Mouse (Mus musculus): ENCODE measurements at regions not wholly inside any gene's neighbourhood (a gene's known extent, or its start where the extent isn't known, plus 50 kb on each side); places are given as distances from the start of the nearest gene placed in this dataset.

GRCm38 (mm10) chr11:114611690-114612089 lies 56.6 kb upstream of the Rpl38 start:
- no peak for DNase-seq (ENCODE audit: low read depth in 1 of 2, low spot score in 2 of 2)

GRCm38 (mm10) chr11:114608009-114608408 lies 60.3 kb upstream of the Rpl38 start:
- no peak for DNase-seq (ENCODE audit: low read depth in 1 of 2, low spot score in 2 of 2)

GRCm38 (mm10) chr11:114603108-114603507 lies 65.2 kb upstream of the Rpl38 start:
- no peak for DNase-seq (ENCODE audit: low read depth in 1 of 2, low spot score in 2 of 2)

GRCm38 (mm10) chr11:114597225-114597624 lies 71.1 kb upstream of the Rpl38 start:
- DNase-seq (ENCODE audit: low read depth in 1 of 2, low spot score in 2 of 2) = no peak

- DNase-seq (ENCODE audit: low read depth in 1 of 2, low spot score in 2 of 2) = no peak
Measured at GRCm38 (mm10) chr11:114592961-114593360, 75.4 kb upstream of the Rpl38 start.

DNA sequence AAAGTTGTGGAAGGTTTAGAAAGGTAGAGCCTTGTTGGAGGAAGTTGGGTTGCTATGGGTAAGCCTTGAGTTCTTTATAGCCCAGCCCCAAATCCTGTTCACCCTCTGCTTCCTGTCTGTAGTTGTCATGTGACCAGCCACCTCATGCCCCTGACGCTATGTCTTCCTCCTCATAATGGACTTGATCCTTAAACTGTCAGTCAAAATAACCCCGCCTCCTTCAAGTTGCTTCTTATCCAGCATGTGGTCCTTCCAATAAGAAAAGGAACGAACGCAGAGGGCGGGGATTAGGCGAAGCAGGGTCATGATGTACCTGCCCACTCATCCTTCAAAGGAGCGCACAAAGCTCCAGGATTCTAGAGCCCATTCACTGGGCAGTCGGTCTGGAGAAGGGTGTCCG lies 79.8 kb upstream of the Rpl38 start:
- no peak for DNase-seq (ENCODE audit: low read depth in 1 of 2, low spot score in 2 of 2)

DNA sequence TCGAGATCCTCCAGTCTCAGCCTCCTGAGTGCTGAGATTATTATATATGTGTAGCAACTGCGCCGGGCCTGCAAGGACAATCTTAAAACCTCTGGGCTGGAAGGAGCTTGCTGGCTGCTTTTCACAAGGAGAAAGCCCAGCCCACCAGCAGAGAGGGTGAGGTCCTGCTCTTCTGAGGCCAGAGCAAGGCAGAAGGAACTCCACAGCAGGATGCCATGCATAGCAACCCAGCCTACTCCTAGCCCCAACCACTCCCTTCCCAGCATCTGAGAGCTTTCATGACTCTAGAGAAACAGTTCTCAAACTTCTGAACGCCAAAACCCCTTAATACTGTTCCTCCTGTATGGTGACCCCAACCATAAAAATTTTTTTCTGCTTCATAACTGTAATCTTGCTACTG lies 80.3 kb upstream of the Rpl38 start:
- no peak for DNase-seq (ENCODE audit: low read depth in 1 of 2, low spot score in 2 of 2)

DNA sequence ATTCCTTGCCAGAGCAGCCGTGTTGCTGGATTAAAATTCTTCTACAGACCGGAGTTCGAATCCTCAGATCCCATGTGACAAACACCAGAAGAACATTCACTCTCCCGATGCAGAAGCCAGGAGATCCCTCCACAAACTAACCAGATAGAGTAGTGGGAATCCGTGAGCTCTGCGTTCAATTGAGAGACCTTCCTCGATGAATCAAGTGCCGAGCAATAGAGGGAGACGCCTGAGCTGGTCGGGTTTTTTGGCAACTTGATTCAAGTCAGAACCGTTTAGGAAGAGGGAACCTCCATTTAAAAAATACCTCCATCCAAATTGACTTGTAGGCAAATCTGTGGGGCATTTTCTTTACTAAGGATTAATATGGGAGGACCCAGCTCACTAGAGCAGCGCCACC lies 81.9 kb upstream of the Rpl38 start:
- no peak for DNase-seq (ENCODE audit: low read depth in 1 of 2, low spot score in 2 of 2)

DNA sequence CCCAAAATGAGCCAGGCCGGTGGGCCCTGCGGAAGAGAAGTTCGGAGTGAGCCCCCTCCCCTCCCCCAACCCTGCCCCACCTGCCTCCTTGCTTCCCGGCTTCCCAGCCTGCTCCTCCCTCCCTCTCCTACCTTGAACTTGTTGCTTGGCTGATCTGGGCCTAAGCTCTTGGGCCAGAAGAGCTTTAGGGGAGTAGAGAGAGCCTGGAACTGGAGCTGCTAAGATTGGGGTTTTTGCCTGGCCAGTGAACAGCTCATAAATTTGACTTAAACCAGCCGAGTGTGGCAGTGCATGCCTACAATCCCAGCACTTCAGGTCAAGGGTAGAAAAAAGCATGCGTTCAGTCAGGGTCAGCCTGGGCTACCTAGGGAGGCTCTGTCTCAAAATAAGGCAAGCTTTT lies 83.5 kb upstream of the Rpl38 start:
- no peak for DNase-seq (ENCODE audit: low read depth in 1 of 2, low spot score in 2 of 2)

GRCm38 (mm10) chr11:114584146-114584545 lies 84.2 kb upstream of the Rpl38 start:
- DNase-seq (ENCODE audit: low read depth in 1 of 2, low spot score in 2 of 2) = no peak

- DNase-seq (ENCODE audit: low read depth in 1 of 2, low spot score in 2 of 2) = no peak
Measured at GRCm38 (mm10) chr11:114579986-114580385, 88.3 kb upstream of the Rpl38 start.

- DNase-seq (ENCODE audit: low read depth in 1 of 2, low spot score in 2 of 2) = no peak
Measured at GRCm38 (mm10) chr11:114578551-114578950, 89.8 kb upstream of the Rpl38 start.

- no peak for DNase-seq (ENCODE audit: low read depth in 1 of 2, low spot score in 2 of 2)
Measured at GRCm38 (mm10) chr11:114576803-114577202, 91.5 kb upstream of the Rpl38 start.

DNA sequence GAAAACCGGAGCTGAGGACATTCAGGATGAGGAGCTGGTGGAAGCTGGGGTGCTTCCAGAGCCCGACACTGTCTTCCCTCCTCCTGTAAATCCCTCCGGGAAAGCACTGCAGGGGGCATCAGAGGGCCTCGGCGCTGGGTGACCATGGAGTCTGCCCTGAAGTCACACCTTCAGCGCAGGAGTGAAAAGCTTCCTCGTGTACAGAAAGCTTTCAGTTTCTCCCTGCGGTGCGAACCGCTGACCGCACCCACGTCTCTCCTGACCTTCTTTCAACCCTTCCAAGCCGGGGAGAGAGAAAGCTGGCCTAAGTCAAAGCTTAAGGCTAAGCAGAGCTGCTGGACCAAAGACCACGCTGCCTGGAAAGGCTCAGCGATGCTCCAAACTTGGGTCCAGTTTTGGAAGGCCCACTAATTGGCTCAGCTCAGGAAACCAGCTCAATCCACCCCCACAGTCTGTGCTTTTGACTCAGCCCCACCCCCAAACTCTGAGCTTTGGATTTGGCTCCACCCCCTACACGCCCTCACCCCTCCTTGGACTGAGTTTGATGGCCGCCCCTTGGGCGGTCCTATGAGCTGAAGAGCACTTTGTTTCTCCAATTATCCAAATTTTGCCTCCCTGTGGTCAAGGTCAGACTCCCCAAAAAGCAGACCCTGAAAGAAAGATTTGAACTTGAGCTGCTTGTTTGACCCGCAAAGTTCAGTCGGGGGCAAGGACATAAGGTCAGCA lies 97.0 kb upstream of the Rpl38 start:
- no peak for DNase-seq (ENCODE audit: low read depth in 1 of 2, low spot score in 2 of 2)

DNA sequence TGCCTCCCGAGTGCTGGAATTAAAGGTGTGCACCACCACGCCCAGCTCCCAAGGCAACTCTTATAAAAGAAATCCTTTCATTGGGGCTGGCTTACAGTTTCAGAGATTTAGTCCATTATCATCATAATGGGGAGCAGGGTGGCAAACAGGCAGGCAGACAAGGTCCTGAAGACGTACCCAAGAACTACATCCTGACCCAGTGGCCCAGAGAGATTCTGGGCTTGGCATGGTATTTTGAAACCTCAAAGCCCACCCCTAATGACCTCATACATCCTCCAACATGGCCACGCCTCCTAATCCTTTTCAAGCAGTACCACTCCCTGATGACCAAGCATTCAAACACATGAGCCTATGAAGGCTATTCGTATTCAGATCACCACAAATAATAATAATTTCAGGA lies 98.2 kb upstream of the Rpl38 start:
- no peak for DNase-seq (ENCODE audit: low read depth in 1 of 2, low spot score in 2 of 2)

GRCm38 (mm10) chr11:114567814-114568800 lies 100.2 kb upstream of the Rpl38 start:
- no peak for DNase-seq (ENCODE audit: low read depth in 1 of 2, low spot score in 2 of 2)

DNA sequence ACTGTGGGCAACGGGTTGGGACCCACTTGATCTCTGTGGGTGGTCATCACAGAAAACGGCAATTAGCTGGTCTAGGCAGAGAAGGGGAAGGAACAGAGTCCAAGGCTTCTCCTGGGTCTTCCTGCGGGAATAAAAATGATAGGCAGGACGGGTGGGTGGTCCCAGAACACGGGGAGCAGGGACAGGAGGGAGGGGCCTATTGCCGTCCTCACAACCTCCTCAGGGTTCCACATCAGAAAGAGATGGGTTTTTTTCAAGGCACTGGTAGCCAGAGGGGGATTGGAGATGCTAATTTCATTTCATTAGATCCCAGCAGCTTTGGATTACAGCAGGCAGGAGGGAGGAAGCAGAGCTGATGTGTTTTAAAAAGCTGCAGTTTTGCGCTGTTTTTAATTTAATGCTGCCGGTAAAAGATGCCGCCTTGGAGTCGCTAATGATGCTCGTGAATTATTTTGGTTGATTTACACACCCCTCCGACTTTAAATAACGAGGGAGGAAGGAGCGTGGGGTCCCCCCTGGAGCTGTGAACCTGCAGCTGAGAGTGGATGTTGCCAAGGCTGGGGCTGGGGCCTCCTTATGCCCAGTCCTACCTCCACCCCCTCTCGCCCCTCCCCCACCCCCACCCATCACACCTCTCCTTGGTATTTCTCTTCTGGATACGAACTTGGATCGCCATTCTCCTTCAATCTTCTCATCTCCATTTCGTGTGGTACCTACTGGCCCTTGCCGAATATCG lies 101.1 kb upstream of the Rpl38 start:
- DNase-seq (ENCODE audit: low read depth in 1 of 2, low spot score in 2 of 2) = no peak

- DNase-seq (ENCODE audit: low read depth in 1 of 2, low spot score in 2 of 2) = no peak
Measured at GRCm38 (mm10) chr11:114564949-114565348, 103.4 kb upstream of the Rpl38 start.

- no peak for DNase-seq (ENCODE audit: low read depth in 1 of 2, low spot score in 2 of 2)
Measured at GRCm38 (mm10) chr11:114563172-114563571, 105.2 kb upstream of the Rpl38 start.

GRCm38 (mm10) chr11:114554576-114554975 lies 113.7 kb upstream of the Rpl38 start:
- no peak for DNase-seq (ENCODE audit: low read depth in 1 of 2, low spot score in 2 of 2)

- DNase-seq (ENCODE audit: low read depth in 1 of 2, low spot score in 2 of 2) = no peak
Measured at GRCm38 (mm10) chr11:114553992-114554391, 114.3 kb upstream of the Rpl38 start.

DNA sequence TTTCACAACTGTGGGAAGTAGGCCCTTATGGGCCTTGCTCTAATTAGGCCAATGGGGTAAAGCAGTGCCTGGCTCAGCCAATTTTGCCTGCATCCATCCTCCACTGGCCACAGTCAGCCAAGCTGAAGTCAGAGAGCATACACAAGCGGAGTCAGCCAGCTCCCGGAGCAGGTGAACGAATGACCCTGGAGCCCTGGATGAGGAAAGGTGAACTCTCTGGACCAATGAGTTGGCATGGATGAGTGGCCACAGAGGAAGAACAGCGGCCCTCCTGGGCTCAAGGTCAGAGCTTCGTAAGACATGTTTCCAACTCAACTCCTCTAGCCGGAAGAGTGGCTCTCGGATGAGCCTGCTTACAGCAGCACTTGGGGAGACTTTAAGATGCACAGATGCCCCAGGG lies 116.1 kb upstream of the Rpl38 start:
- no peak for DNase-seq (ENCODE audit: low read depth in 1 of 2, low spot score in 2 of 2)
